Mouse (Mus musculus) A20 (cell line): Measurements from ENCODE around the gene Iyd.
"Not testable (repeated sequence)": the region's sequence is repeated elsewhere in the genome, so short reads cannot be mapped to it uniquely, and the experiment has no call there.

ENCODE experiments used
- DNase-seq: peaks from one replicate; pipeline ENCODE4 v3.0.0-alpha.2; 2011; ENCODE audit warnings: low read depth, low spot score

Iyd gene

GRCm38 (mm10) chr10:3540003-3540827 lies at the start of gene Iyd:
Gene Iyd (plus strand): TSS chr10:3540240.
- DNase-seq: no peak

GRCm38 (mm10) chr10:3496791-3497190 lies 43.2 kb upstream of the Iyd start:
- no peak for DNase-seq

DNA sequence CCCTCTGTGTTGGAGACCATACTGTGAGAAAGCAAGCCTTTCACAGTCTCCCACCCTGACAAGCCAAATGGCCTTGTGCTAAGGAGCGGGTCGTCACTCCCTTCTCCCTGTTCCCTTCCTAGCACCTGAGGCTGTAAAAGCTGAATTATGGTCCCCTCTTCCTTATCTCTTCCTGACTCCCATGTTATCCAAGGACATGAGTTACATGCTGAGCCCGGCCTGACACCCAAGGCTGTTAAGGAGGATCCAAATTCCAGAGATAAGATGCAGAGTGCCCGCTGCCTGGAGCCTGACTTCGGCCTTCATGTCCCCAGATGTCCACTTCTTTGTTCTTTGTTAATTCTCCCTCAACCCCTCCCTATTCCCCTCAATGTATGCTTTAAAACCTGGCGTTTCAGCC lies 39.2 kb upstream of the Iyd start:
- not testable (repeated sequence) for DNase-seq

GRCm38 (mm10) chr10:3507484-3508221 lies 32.4 kb upstream of the Iyd start:
- no peak for DNase-seq

DNA sequence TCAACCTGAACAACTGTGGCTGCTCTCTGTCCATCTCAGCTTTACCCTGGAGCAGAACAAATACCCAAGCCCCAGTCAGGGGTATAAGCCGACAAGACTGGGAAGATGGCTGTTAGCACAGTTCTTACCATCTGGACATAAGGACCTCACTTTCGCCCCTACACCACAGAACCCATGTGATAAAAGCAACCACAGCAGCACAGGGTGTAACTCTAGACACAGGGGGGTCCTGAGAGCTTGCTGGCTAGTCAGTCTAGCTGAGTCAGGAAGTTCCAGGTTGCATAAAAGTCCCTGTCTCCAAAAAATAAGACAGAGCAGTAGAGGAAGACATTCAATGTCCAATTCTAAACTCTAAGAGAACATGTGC lies 31.8 kb upstream of the Iyd start:
- no peak for DNase-seq

DNA sequence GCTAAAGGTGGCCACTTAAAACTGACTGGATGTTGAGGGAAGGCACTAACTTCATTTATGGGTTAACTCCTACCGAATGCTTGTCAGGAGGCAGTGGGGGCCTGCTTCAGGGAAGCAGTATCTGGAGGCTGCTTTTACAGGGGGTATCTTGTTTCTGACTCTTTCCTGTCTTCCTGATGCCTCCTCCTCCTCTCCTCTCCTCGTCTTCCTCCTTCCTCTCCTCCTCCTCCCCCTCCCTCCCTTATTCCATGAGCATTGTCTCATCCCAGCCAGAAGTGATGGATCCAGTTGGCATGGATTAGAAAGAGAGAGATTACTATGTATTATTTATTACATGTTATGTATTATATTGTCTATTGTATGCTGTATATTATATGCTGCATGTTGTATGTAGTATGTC lies 31.3 kb upstream of the Iyd start:
- no peak for DNase-seq

DNA sequence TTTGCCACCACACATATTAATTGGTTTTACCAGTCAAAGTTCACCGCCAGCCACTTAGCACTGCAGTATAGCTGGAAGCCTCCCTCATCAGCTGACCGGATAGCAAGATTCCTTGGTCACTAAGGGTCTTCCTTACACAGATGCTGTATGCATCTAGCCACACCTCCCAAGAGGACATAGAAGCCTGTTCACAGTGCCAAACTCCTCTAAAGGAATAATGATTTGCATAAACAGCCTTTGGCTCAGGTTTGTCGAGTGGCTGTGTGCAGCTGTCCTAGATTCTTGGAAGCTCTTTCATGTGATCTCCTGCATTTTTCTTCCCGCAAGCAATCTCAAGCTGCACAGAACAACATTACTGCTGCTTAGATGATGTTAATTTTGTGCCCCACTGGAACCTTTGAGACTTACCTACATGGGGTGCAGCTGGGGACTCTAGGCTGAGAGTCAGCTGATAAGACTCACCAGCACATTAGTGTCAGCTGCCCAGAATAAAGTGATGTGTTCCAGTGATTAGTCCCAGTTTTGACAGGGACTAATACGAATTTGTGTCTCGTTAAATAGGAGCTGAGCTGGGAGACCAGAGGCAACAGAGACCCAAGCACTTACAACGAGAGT lies 30.3 kb upstream of the Iyd start:
- no peak for DNase-seq

DNA sequence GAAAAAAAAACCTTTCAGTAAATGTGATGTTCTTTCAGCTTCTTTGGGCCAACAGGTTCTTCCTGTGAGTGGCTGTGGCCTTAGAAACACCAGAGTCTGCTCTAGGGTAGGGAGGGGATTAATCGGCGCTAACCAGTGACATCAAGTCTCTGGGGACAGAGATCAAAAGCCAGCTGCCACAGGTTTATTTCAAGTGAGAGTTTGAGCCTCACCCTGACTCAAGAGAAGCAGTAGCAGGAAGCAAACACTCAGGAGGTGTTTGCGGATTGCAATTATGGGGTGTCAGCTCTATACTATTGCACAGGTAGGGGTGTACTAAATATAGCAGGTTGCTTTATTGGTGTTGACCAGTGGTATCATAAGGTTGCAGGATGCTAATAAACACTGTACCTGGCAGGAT lies 29.6 kb upstream of the Iyd start:
- DNase-seq: no peak

GRCm38 (mm10) chr10:3511401-3511800 lies 28.6 kb upstream of the Iyd start:
- no peak for DNase-seq

- DNase-seq: no peak
Measured at GRCm38 (mm10) chr10:3512620-3513305, 27.3 kb upstream of the Iyd start.

- DNase-seq: no peak
Measured at GRCm38 (mm10) chr10:3513947-3514346, 26.1 kb upstream of the Iyd start.

DNA sequence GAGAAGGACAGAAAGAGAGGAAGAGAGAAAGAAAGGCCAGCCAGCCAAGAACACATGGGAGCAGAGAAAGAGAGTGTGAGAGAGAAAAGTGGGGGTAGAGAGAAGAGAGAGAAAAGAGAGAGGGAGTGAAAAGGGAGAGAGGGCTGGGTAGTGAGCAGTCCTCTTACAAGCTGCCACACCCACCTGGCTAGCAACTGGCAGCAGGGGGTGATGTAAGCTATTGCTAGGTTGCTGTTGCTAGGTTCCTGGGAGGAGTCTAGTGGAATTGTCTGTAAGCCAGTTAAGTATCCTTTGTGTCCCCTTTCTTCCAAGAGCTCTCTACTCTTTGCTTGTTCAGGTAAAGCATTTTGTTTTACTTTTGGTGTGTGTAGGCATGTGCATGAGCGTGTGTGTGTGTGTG lies 25.4 kb upstream of the Iyd start:
- no peak for DNase-seq

DNA sequence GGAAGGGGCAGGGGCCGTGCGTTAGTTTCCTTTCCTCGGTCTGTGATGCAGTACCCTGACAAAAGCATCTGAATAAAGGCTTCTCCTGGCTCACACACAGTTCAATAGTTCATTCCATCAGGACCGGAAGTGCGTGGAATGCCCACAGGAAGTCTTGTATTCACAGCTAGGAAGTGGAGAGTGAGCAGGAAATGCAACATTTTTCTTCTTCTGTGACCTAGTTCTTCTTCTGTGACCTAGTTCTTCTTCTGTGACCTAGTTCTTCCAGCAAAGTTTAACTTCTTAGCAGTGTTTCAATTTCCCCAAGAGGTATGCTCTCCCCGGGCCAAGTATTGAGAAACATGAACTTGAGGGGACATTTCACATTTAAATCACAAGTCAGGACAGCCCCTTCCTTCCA lies 23.6 kb upstream of the Iyd start:
- no peak for DNase-seq

DNA sequence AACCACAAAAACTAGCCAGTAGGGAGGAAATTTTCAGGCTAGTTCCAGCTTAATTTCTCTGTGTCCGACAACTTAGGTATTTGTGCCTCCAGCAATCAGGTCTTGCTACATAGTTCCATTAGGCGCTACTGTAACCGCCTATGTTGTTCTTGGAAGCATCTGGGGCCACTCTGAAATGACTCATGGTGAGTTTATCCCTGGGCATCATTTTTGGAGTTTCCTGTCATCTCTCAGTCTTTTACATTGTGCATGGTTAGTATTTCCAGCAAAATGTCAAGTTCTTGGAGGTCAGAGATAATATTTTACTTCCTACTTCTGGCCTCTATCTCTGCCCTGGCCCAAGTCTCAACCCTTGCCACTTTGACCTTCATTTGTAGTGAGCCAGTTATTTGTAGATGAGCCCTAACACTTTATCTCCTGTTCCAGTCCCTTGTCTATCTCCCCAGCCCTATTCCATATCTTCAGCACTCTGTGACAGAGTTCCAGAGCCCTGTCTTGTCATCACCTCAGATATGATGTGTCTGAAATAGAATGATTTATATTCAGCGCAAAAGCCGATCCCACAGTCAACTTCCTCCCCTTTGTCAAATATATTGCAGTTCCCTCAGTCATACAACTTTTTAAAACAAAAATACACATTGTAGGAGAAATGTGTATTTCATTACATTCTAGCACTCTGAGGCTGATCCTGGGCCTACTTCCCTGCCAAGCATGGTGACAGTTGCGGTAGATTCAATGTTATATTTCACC lies 16.8 kb upstream of the Iyd start:
- no peak for DNase-seq

- DNase-seq: no peak
Measured at GRCm38 (mm10) chr10:3524513-3524912, 15.5 kb upstream of the Iyd start.

- no peak for DNase-seq
Measured at GRCm38 (mm10) chr10:3525420-3526019, 14.5 kb upstream of the Iyd start.

GRCm38 (mm10) chr10:3529807-3530206 lies 10.2 kb upstream of the Iyd start:
- no peak for DNase-seq

DNA sequence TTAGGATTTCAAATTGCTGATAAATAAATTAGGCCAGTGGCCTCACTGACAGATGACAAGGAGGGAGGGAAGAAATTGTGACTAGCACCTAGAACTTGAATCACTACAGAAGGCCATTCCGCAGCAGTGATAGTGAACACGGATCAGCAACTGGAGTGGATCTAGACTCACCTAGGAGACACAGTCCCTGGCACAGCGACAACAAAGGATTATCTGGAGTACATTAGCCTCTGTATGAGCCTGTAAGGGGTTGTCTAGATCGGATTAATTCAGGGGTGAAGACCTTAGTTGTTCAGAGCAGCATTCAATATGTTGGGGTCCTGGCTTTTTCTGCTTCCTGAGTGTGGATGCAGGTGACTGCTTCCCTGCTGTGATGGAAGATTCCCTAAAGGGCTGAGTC lies 9.4 kb upstream of the Iyd start:
- DNase-seq: no peak

GRCm38 (mm10) chr10:3531375-3531774 lies 8.7 kb upstream of the Iyd start:
- peak; percentile 48 for DNase-seq

DNA sequence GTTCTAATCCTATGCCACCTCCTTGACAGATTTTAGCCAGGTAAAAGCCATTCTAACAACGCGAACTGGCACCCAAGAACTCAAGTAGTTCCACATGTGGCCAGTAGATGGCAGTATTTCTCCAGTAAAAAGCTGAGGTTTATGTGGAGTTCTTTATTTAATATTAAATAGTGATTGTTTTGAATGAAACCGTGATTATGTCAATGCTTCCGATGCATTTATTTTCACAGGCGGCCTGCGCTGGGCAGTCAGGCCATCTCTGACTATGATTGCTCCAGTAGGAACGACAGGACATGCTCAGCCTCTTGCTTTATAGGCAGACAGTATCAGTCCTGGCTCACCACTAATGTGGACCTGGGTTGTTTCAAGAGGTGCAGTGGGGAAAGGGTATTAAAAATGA lies 5.6 kb upstream of the Iyd start:
- peak; percentile 40 for DNase-seq

GRCm38 (mm10) chr10:3536361-3536760 lies 3.7 kb upstream of the Iyd start:
- DNase-seq: no peak
